Mouse (Mus musculus): Measurements from ENCODE around the gene Snx10. TPM values are rescaled to one million over a fixed set of nuclear protein-coding genes. Genes with fewer than 3 reads are reported as not detected.

Snx10 gene
- polyA plus RNA-seq, 1 experiment from 2014 or later, result 51.3 TPM

- Histone ChIP-seq H3K27ac (no peak overlapping the region), H3K36me3 (no peaks in the 10 kb centered on the region), H3K27me3 (no peaks in the 10 kb centered on the region), H3K9ac (no peak overlapping the region), H3K4me1 (replicated peaks) (peaks cover 5% of the 10 kb centered on the region; the same call in 1 of the 2 replicates), H3K4me3 (no peak overlapping the region), H3K4me2 (no peak overlapping the region), H3K9me3 (no peaks in the 10 kb centered on the region)
- no peak for ATAC-seq (ENCODE audit: low FRiP score)
- 90% methylated on average over 4 of the region's 4 CpGs for WGBS
Measured at GRCm38 (mm10) chr6:51573136-51573535, 49.4 kb downstream of the Snx10 start.

DNA sequence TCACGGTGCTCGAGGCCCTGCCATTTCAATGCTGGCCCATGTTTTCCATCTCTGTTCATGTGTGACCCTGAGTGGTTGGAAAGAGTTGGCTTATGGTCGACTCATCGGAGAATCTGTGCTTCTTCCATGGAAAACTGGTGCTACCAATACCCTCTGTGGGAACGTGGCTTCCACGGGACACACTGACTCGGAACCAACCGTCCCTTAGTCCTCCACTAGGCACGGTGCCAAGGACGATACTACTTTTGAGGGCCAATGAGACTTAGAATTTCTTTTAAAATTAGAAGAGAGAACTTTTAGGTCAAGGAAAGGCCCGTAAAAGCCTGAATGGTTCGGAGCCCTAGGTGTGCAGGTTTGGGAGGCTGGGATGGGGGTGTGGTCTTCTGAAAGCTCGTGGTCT is 50.4 kb downstream of the Snx10 start:
- Histone ChIP-seq H3K27me3 (no peaks in the 10 kb centered on the region), H3K4me2 (no peak overlapping the region), H3K27ac (no peak overlapping the region), H3K4me3 (no peak overlapping the region), H3K9me3 (no peaks in the 10 kb centered on the region), H3K4me1 (replicated peaks) (peaks cover under 1% of the 10 kb centered on the region; the same call in 1 of the 2 replicates), H3K36me3 (no peaks in the 10 kb centered on the region), H3K9ac (no peak overlapping the region)
- 91% methylated on average over 13 of the region's 13 CpGs for WGBS
- no peak for ATAC-seq (ENCODE audit: low FRiP score)

DNA sequence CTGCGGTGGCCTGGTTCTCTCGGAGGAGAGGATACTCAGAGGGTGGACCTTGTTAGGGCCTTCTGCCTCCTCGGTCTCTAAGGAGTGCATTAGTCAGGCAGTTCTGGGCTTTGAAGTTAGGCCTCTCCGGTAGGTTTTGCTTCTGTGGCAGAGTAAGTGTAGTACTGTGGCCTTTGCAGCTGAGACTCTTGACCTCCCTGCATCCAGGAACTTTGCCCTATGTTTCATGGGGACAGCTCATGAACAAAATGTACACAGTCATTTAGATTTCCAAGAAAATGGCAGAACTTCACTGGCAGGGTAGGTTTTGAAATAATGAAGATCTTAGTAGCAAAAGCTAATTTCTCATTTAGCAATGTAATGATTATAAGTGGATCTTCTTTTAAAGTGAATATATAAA is 54.7 kb downstream of the Snx10 start:
- Histone ChIP-seq H3K4me2 (no peak overlapping the region), H3K9ac (peak overlapping the region; percentile 29; the same call in 1 of the 2 replicates), H3K27me3 (no peaks in the 10 kb centered on the region), H3K27ac (no peak overlapping the region), H3K4me1 (replicated peaks) (peaks cover 25% of the 10 kb centered on the region), H3K9me3 (no peaks in the 10 kb centered on the region), H3K4me3 (no peak overlapping the region), H3K36me3 (no peaks in the 10 kb centered on the region)
- no peak for ATAC-seq (ENCODE audit: low FRiP score)
- 86% methylated on average over 4 of the region's 4 CpGs for WGBS

DNA sequence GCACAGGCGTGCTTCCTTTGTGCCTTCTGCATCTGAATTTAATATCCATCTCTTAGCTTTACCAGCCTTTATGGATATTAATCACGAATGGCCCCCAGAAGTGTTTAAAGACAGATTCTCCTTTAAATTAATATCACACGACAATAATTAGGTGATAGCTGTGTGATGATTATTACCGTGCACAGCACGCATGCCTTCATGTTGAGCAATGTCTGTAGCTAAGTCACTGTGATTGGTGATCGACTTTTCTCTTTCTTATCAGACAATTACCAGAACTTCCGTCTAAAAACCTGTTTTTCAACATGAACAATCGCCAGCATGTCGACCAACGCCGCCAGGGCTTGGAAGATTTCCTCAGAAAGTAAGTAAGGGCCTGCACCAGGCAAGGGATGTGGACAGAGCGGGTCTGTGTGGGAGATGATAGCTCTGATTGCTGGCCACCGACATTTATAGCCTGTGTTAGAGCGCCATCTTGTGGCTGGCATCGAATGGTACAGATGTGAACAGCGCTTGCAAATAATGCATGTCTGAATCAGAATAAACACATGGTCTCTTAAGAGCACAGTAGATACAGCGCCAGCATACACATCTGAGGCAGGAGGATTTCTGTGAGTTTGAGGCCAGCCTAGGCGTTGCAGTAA is 56.5 kb downstream of the Snx10 start:
- H3K9ac ChIP-seq, result no peak overlapping the region
- WGBS, result 29% methylated on average over 18 of the region's 18 CpGs
- no peak overlapping the region for H3K4me3 ChIP-seq
- H3K36me3 ChIP-seq, result no peaks in the 10 kb centered on the region
- ATAC-seq (ENCODE audit: low FRiP score), result peak; percentile 85
- H3K27me3 ChIP-seq, result no peaks in the 10 kb centered on the region
- no peak overlapping the region for H3K4me2 ChIP-seq
- H3K27ac ChIP-seq, result peak overlapping the region; percentile 66
- H3K9me3 ChIP-seq, result no peaks in the 10 kb centered on the region
- H3K4me1 ChIP-seq (replicated peaks), result peaks cover 26% of the 10 kb centered on the region

DNA sequence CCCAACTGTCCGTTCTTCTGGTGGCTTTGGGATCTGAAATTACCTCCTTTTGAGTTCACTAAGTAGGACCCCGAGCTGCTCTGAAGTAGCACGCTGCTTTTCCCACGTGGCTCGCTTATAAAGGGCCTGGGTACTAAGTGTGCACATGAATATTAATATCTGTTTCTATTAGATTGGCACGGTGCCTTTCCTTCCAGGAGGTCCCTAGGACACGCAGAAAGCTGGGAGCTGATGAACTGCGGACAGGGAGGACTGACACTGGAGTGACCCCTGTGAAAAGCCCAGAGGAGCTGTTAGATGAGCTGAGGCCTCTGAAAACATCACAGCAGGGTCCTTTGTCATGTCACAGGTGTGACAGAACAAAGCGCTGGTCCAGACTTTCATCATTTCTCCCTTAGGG is 57.7 kb downstream of the Snx10 start:
- Histone ChIP-seq H3K9ac (no peak overlapping the region), H3K9me3 (no peaks in the 10 kb centered on the region), H3K27me3 (no peaks in the 10 kb centered on the region), H3K27ac (peak overlapping the region; percentile 66), H3K4me2 (no peak overlapping the region), H3K4me1 (replicated peaks) (peaks cover 30% of the 10 kb centered on the region), H3K4me3 (no peak overlapping the region), H3K36me3 (no peaks in the 10 kb centered on the region)
- ATAC-seq (ENCODE audit: low FRiP score), result no peak
- WGBS, result 40% methylated on average over 9 of the region's 9 CpGs

DNA sequence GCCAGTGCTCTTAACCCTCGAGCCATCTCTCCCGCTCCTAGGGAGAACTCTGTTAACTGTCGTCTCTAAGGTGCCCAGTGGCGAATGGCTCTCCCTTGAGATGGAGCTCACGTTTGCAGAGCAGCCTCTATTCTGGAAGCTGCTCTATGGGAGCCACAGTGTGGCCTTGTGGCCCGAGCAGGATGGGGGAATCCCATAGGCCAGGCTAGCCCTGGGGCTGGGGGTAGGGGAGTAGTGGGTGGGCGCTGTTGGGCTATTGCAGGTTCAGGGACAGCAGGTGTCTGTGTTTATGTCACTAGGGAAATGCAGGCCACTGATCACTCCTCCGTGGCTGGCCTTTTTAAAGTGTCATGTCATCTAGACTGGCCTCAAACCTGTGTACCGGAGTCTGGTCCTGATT is 58.4 kb downstream of the Snx10 start:
- Histone ChIP-seq H3K36me3 (no peaks in the 10 kb centered on the region), H3K4me3 (no peak overlapping the region), H3K9ac (0 out of 2 replicates have a peak overlapping the region, but pooled peaks have one; percentile 3), H3K27ac (peak overlapping the region; percentile 58), H3K9me3 (no peaks in the 10 kb centered on the region), H3K4me2 (no peak overlapping the region), H3K27me3 (no peaks in the 10 kb centered on the region), H3K4me1 (replicated peaks) (peaks cover 35% of the 10 kb centered on the region)
- 81% methylated on average over 9 of the region's 9 CpGs for WGBS
- ATAC-seq (ENCODE audit: low FRiP score), result no peak

DNA sequence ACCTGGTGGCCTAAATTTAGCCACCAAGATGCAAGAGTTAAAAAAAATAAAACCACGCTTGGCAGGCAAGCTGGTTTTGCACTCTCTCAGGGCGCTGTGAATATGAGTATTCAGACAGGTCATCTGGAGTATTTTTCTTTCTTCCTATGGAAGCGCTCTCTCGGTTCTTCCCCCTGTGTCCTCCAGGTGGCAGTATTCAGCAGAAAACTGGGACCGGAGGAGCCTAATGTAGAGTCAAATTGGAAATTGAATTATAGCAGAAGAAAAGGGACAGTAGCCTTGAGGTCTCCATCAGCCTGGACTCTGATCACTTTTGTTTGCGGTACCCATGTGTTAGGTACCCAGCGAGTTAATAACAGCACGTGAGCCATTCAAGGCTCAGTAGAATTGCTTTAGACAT is 62.3 kb downstream of the Snx10 start:
- Histone ChIP-seq H3K4me2 (no peak overlapping the region), H3K36me3 (no peaks in the 10 kb centered on the region), H3K4me1 (replicated peaks) (peaks cover 44% of the 10 kb centered on the region), H3K4me3 (no peak overlapping the region), H3K9me3 (no peaks in the 10 kb centered on the region), H3K27me3 (no peaks in the 10 kb centered on the region), H3K9ac (no peak overlapping the region), H3K27ac (peak overlapping the region; percentile 69)
- ATAC-seq (ENCODE audit: low FRiP score), result peak; percentile 56; the same call in 1 of the 2 replicates
- WGBS, result 26% methylated on average over 8 of the region's 8 CpGs

DNA sequence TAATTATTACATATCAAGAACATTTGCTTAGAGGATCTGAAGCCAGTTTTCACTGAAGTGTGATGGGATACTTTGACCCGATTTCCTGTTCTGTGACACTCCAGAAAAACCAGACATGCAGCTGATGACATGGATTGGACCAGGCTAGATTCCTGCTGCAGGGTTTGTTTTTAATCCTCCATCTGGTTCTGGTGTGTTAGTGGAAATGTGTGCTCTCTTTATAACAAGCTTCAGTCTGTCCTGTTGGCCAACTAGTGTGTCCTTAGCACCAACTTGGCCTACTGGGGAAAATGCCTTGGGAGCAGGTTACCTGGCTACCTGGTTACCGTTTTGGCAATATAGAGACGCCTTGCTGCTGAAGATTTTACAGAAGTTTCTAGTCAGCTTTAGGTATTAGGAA is 63.6 kb downstream of the Snx10 start:
- WGBS, result 98% methylated on average over 3 of the region's 3 CpGs
- no peaks in the 10 kb centered on the region for H3K36me3 ChIP-seq
- H3K9ac ChIP-seq, result no peak overlapping the region
- no peak overlapping the region for H3K4me2 ChIP-seq
- H3K9me3 ChIP-seq, result no peaks in the 10 kb centered on the region
- H3K27ac ChIP-seq, result peak overlapping the region; percentile 69
- H3K4me1 ChIP-seq (replicated peaks), result peaks cover 39% of the 10 kb centered on the region
- H3K27me3 ChIP-seq, result no peaks in the 10 kb centered on the region
- no peak for ATAC-seq (ENCODE audit: low FRiP score)
- no peak overlapping the region for H3K4me3 ChIP-seq

DNA sequence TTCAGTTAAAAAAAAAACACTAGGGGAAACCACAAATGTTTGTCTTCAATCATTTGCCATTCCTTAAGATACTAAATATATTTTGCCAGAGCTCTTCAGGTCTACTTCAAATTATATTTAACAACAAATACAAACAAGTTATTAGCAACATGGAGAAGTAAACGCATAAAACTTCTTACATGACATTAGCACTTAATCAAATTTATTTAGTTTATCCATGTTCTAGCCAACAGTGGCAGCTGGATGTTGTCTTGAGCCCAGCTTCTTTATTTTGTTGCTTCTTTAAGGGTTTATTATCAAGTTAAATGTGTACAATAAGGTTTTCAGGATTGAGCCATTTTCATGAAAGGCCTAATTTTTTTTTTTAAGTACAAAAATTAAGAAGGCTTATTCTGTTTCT is 67.6 kb downstream of the Snx10 start:
- H3K27me3 ChIP-seq, result no peaks in the 10 kb centered on the region
- H3K9me3 ChIP-seq, result no peaks in the 10 kb centered on the region
- no peak overlapping the region for H3K9ac ChIP-seq
- peak overlapping the region; percentile 44; the same call in 1 of the 2 replicates for H3K4me3 ChIP-seq
- no peak for ATAC-seq (ENCODE audit: low FRiP score)
- H3K36me3 ChIP-seq, result no peaks in the 10 kb centered on the region
- H3K4me2 ChIP-seq, result peak overlapping the region; percentile 79
- H3K4me1 ChIP-seq (replicated peaks), result peaks cover 57% of the 10 kb centered on the region
- H3K27ac ChIP-seq, result peak overlapping the region; percentile 100
- 71% methylated on average over 1 of the region's 1 CpGs for WGBS

- H3K36me3 ChIP-seq, result no peaks in the 10 kb centered on the region
- no peak for ATAC-seq (ENCODE audit: low FRiP score)
- no peaks in the 10 kb centered on the region for H3K9me3 ChIP-seq
- peaks cover 52% of the 10 kb centered on the region for H3K4me1 ChIP-seq (replicated peaks)
- H3K4me3 ChIP-seq, result peak overlapping the region; percentile 44
- WGBS, result 15% methylated on average over 3 of the region's 3 CpGs
- H3K9ac ChIP-seq, result peak overlapping the region; percentile 85
- H3K4me2 ChIP-seq, result peak overlapping the region; percentile 79
- H3K27ac ChIP-seq, result peak overlapping the region; percentile 100
- H3K27me3 ChIP-seq, result no peaks in the 10 kb centered on the region
Measured at GRCm38 (mm10) chr6:51591844-51592243, 68.1 kb downstream of the Snx10 start.

DNA sequence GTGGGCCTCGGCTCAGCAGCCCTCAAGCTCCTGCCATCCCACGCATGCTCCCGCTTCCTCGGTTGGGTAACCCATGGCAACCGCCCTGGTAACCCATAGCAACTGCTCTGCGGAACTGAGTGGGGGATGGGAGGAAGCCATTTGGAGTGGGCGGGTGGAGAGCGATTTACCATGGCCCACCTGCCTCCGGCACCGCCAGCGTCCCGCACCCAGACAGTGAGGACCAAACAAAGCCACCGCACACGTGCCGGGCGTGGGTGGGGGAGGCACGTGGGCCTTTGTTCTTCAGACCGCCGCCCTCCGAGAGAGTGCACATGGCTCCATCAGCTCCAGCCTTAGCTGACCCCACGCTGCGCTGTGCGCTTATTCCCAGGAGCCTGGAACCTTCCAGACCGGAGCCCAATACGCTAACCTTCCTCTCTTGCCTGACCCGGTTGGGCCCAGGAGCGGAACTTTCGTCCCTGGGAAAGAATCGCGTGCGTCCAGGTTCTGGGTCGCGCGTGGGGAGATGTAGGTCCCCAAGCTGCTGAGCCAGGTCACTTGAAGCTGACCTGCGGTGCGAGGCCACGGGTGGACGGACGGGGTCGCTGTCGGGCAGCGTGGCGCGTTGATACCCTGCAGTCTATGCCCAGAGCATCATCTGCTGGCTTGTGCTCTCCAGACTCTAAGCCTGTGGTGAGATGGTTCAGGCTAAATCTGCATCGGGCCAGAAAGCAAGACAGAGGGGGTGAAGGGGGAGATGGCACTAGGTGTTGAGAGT is 68.8 kb downstream of the Snx10 start:
- peak overlapping the region; percentile 85 for H3K9ac ChIP-seq
- H3K9me3 ChIP-seq, result no peaks in the 10 kb centered on the region
- WGBS, result 1% methylated on average over 45 of the region's 45 CpGs
- H3K27me3 ChIP-seq, result no peaks in the 10 kb centered on the region
- peak; percentile 98 for ATAC-seq (ENCODE audit: low FRiP score)
- no peaks in the 10 kb centered on the region for H3K36me3 ChIP-seq
- H3K4me2 ChIP-seq, result peak overlapping the region; percentile 79
- H3K27ac ChIP-seq, result peak overlapping the region; percentile 100
- peak overlapping the region; percentile 44 for H3K4me3 ChIP-seq
- peaks cover 45% of the 10 kb centered on the region for H3K4me1 ChIP-seq (replicated peaks)

DNA sequence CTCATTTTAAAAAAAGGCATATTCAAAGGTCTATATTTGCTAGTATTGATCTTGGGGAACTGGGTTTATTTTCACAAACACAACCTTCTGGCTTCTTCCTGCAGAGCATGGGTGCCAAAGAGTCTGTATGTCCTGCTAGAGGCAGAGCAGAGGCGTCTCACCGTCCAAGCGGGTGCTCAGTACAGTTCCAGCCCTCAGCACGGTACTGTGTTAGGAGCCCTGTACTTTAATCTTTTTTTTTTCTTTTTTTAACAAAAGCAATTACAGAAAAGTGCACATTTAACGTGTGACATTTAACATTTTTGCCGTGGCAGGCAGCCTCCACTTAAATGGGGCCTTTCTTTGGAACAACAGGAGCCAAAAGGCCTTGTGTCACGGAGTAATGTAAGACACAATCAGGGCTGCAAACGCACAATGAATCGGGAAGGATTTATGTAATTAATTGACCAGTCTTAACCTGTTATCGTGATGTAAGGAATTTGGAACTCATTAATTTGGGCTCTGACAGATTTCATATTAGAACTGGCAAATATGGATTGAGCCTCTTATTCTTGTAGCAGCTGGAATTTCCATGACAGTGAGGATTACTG is 69.8 kb downstream of the Snx10 start:
- ATAC-seq (ENCODE audit: low FRiP score), result no peak
- H3K4me1 ChIP-seq (replicated peaks), result peaks cover 46% of the 10 kb centered on the region
- no peaks in the 10 kb centered on the region for H3K36me3 ChIP-seq
- H3K9me3 ChIP-seq, result no peaks in the 10 kb centered on the region
- H3K27me3 ChIP-seq, result no peaks in the 10 kb centered on the region
- 31% methylated on average over 10 of the region's 10 CpGs for WGBS
- peak overlapping the region; percentile 100 for H3K27ac ChIP-seq
- peak overlapping the region; percentile 85 for H3K9ac ChIP-seq
- peak overlapping the region; percentile 79 for H3K4me2 ChIP-seq
- no peak overlapping the region for H3K4me3 ChIP-seq

Data from hindbrain, embryonic 13.5 days (tissue).